Mouse (Mus musculus): ENCODE data around the gene Spag9.

DNA sequence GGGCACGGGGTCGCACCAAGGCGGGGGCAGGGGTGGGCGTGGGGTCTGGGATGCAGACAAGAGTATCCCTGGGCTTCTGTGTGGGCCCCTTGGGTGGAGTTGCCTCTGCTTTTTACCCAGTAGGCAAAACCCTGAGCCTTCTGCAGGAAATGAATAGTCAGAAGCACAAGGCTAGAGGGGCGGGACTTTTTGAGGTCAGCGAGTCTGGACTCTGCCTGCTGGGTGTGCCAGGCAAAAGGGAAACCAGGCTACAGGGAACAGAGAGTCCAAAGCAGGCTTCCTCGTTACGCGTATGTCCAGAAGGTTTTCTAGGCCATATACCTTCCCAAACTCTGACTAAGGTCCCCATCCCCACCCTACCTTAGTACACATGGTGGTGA, 165.4 kb downstream of the Spag9 start:
- TF ChIP-seq CTCF (IDR thresholded peaks at IDR 0.05; ENCODE audit: control insufficient read depth, insufficient read depth, insufficient read length): no peak
- TF ChIP-seq FOSL1 (IDR thresholded peaks at IDR 0.05; ENCODE audit: insufficient read depth, low read length, poor library complexity, severe bottlenecking): no peak
- TF ChIP-seq MYOG (IDR thresholded peaks at IDR 0.05; ENCODE audit: control insufficient read depth, extremely low read depth, insufficient read length): no peak
- TF ChIP-seq USF1 (IDR thresholded peaks at IDR 0.05; ENCODE audit: low read depth): no peak
- no peak for TF ChIP-seq MYOD1 (IDR thresholded peaks at IDR 0.05; ENCODE audit: control insufficient read depth, insufficient read length, low read depth)
